Mouse (Mus musculus) layer of hippocampus, postnatal 36 days (tissue): ENCODE results near the gene Pik3c2g. TPM values are rescaled to one million over a fixed set of nuclear protein-coding genes. Genes with fewer than 3 reads are reported as not detected.

Experiments
- DNase-seq, 2 experiments: peaks; one replicate each; pipeline ENCODE4 v3.0.0; 2022
- total RNA-seq, 2 experiments: library from RNA; stranded (reverse); gene quantifications; 2 replicates each; pipeline ENCODE4 v1.2.3; 2021

The Pik3c2g gene
- total RNA-seq, 2 experiments from 2014 or later = 0.10 to 0.18 TPM

DNA sequence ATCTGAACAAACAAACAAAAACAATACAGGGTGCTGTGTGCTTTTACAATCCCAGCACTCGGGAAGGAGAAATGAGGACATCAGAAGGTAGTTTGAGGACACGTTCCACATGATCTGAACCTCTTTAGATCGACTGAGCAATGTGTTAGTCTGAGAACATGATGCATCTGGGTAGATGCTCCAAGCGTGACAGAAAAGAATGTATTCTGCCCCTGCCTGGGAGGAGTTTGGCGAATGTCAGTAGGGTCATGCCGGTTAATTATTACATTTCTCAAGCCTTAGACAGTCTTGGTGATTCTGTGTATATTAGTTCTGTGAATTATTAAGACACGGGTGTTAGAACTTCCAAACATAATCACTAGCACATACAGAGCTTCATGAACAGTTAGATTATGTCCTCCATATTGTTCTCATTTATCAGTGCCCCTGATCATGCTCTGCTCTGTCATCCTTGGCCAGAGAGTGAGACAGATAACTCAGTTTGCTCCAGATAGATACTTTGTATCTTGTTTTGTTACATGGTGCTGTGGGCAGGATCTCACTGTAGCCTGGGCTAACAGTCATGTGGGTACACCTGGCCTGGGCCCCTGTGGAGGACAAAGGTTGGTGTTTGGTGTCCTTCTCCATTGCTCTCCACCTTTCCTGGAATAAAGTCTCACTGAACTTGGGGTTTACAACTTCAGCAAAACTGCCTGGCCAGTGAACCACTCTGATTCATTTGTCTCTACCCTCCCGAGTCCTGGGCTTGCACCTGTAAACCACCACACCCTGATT, 360.3 kb downstream of the Pik3c2g start:
- no peak for DNase-seq

- no peak for DNase-seq
Measured at GRCm38 (mm10) chr6:139953596-139953995, 366.6 kb downstream of the Pik3c2g start.

GRCm38 (mm10) chr6:139957531-139958241, 370.7 kb downstream of the Pik3c2g start:
- DNase-seq = no peak

DNA sequence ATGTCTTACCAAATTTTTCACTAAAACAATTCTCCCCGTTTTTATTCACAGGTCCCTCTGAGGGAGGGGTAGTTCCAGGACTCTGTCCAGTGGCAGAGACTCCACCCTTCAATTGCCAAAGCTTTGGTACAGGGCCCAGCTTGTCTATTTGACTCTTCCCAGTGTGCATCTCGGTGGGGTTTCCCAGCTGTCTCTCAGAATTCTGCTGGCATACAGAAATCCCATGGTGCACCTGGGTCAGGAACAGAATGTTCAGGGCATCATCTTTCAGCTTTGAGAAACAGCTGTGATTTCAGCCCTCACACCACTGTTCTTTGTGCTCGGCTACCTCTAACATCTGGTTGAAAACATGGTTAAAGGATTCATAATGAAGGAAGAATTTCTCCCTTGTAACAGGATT, 376.8 kb downstream of the Pik3c2g start:
- DNase-seq = no peak

DNA sequence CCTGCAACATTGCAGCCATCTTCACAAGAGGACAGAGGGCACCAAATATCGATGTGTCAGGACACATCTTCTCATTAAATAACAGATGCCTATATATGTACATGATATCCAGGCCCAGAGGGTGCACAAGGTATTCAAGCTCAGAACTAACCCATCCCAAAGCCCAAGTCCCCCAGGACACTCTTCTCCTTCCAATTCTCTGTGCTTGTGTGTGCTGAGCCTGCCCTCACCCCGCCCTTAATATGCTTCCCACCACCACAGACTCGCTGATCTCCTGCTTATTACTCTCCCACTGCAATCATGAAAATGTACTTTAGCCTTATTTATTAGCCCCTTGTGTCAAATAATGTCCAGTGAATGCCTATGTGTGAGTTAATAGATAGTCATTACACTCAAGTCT, 377.9 kb downstream of the Pik3c2g start:
- no peak for DNase-seq

- no peak for DNase-seq
Measured at GRCm38 (mm10) chr6:139966684-139967083, 379.7 kb downstream of the Pik3c2g start.

DNA sequence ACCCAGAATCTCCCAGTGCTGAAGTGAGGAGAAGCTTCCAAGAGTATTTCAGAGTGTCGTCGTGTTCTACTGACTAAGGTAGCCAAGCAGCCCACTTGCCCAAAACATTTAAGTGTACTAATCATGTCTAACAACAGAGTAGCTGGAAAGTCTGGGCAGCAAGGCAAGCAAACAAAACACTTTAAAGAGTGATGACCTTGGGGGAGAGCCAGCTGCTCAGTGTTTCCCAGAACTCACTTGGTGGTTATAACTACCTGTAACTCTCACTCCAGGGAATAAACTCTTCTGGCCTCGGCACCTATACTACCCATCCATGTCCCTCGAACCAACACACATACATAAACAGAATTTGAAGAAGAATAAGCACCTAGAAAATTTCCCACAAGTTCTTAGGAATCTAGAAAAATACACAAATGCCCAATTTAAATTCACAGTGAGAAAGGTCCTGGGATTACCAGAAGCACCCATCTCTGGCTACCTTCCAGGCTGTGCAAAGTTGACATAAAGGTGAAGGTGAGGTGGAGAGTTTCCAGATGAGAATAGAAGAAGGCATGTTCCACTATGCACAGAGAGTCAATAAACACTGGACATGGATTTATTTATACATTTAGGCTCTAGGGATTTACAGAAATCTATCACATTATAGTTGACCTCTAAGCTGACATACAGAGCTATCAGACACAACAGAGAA, 384.7 kb downstream of the Pik3c2g start:
- DNase-seq = no peak

- DNase-seq = no peak
Measured at GRCm38 (mm10) chr6:139974668-139975067, 387.6 kb downstream of the Pik3c2g start.

DNA sequence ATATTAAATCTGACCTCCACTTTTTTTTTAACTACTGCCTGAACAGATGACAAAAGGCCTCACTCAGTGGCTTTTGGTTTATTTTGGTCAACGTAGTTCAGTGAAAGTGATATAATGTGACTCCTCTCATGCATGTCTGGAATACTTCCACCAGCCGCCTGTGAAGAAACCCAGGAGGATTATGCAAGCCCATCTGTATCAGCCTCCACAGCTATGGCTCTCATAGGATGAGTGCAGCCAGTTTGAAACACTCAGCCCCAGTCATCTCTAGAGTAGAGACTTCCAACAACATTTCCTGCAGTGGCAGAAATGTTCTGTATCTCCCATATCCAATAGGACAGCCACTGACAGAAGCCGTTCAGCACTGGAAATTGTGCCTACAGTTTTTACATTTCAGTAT, 391.1 kb downstream of the Pik3c2g start:
- DNase-seq = no peak

DNA sequence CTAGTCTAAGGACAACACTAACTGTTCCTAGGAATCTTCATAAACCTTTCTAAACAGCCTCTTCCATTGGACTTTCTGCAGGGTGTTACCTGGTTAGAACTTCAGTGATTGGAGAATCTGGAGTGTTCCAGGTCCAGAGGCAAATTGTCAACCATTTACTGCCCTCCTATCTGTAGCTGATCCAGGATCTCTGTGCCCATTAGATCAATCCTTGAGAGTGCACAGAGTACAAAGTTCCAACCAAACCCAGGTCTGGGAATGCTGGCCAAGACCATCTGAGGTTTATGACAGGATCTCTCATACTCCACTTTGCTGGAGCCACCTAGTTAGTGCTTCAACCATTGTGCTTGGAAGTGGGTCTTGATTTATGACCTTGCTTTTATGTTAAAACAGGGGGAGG, 394.0 kb downstream of the Pik3c2g start:
- no peak for DNase-seq

DNA sequence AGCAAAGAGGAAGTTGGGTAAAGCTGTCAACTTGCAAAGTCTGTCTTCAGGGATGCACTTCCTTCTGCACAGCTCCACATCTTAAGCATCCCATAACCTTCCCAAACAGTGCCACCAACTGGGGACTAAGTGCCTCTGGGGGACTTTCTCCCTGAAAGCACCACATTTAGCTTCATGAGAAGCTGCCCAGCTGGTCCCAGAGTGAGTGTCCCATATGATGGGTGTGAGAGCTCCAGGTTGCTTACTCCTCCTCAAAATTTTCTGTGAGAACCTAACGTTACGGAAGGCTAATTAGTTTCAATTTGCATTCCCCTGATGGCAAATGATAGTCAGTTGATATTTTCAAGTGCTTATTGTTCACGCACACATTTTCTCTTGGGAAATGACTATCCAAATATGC, 397.0 kb downstream of the Pik3c2g start:
- no peak for DNase-seq

DNA sequence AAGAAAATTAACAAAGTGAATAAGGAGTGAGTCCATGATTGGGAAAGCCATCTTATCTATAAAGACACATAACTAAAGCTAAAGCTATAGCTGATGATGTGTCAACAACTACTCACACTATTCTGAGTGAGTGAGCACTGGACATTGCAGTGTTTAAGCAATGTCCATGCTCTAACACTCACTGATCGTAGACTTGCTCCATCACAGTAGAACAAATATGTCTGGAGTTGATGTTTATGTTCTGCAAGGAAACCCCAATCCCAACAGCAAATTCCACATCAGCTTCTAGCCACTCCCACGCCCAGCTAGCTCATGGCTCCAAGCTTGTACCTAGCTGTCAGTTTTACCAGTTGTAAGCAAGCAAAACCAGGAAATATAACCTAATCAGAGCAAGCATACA, 399.5 kb downstream of the Pik3c2g start:
- no peak for DNase-seq

GRCm38 (mm10) chr6:139989075-139989474, 402.1 kb downstream of the Pik3c2g start:
- no peak for DNase-seq

DNA sequence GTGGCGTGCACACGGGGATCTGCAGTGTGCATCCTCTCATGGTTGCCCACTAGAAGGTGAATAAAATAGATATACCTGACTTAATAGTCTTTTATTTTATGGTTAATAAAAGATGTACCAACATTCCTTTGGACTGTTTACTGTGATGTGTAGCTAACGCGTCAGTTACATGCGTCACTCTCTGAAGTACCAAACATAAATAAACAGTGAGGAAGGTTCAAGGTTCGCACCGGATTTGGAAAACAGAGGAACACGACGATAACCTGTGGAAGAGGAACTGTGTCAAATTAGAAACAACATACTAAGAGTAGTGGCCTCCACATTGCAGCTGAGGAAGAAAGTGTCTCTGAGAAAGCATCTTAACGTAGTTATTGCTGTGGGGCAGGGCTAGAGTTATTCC, 402.6 kb downstream of the Pik3c2g start:
- no peak for DNase-seq

DNA sequence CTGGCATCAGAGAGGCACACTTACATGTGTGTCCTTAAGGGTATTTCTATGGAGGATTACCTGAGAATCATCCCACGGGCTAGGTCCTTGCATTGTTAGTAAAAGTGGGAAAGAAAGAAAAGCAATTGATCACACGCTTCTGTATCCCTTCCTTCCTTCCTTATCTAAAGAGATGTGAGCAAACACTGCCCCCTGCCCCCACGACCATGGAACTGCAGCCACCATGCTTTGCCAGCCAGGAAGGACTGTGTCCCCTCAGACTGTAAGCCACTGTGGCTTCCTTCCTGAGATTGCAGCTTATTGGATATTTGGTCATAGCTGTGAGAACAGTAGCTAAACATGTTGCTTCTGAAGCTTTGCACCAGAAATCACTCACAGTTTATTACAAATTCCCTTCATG, 418.2 kb downstream of the Pik3c2g start:
- no peak for DNase-seq

Other genes starting within 250 kb of the Pik3c2g start
- not detected for gene Rergl, start 85.2 kb upstream of the Pik3c2g start, total RNA-seq